Mouse (Mus musculus) naive thymus-derived CD4-positive, alpha-beta T cell, adult 2 months (primary cell): Measurements from ENCODE around the gene Tcea3.

Source experiments
- DNase-seq: peaks from one replicate; pipeline ENCODE4 v3.0.0-alpha.2; 2011; ENCODE audit warnings: low read depth

Tcea3 gene

GRCm38 (mm10) chr4:136247729-136248463, at the start of gene Tcea3:
Tcea3 (plus strand) TSS chr4:136247729.
- no peak for DNase-seq

- DNase-seq, result no peak
Measured at GRCm38 (mm10) chr4:136198846-136199245, 48.7 kb upstream of the Tcea3 start.

- peak; percentile 84 for DNase-seq
Measured at GRCm38 (mm10) chr4:136199562-136200292, 47.8 kb upstream of the Tcea3 start.

GRCm38 (mm10) chr4:136202509-136202908, 45.0 kb upstream of the Tcea3 start:
- DNase-seq, result peak; percentile 86

- no peak for DNase-seq
Measured at GRCm38 (mm10) chr4:136204775-136205174, 42.8 kb upstream of the Tcea3 start.

GRCm38 (mm10) chr4:136206033-136206893, 41.3 kb upstream of the Tcea3 start, which contains the start of gene Asap3:
Asap3 (plus strand) TSS chr4:136206365.
- DNase-seq, result peak; percentile 81

GRCm38 (mm10) chr4:136206943-136207342, 40.6 kb upstream of the Tcea3 start:
- peak; percentile 39 for DNase-seq

- no peak for DNase-seq
Measured at GRCm38 (mm10) chr4:136210931-136211330, 36.6 kb upstream of the Tcea3 start.

GRCm38 (mm10) chr4:136213629-136214028, 33.9 kb upstream of the Tcea3 start:
- no peak for DNase-seq

GRCm38 (mm10) chr4:136214828-136215227, 32.7 kb upstream of the Tcea3 start:
- no peak for DNase-seq

- DNase-seq, result no peak
Measured at GRCm38 (mm10) chr4:136215576-136215975, 32.0 kb upstream of the Tcea3 start.

GRCm38 (mm10) chr4:136217063-136217462, 30.5 kb upstream of the Tcea3 start:
- no peak for DNase-seq

GRCm38 (mm10) chr4:136218595-136219214, 28.8 kb upstream of the Tcea3 start:
- DNase-seq, result no peak

- no peak for DNase-seq
Measured at GRCm38 (mm10) chr4:136220133-136220775, 27.3 kb upstream of the Tcea3 start.

- no peak for DNase-seq
Measured at GRCm38 (mm10) chr4:136223549-136224239, 23.8 kb upstream of the Tcea3 start.

- no peak for DNase-seq
Measured at GRCm38 (mm10) chr4:136224240-136224559, 23.3 kb upstream of the Tcea3 start.

GRCm38 (mm10) chr4:136224677-136225460, 22.7 kb upstream of the Tcea3 start:
- DNase-seq, result no peak

- no peak for DNase-seq
Measured at GRCm38 (mm10) chr4:136227408-136227807, 20.1 kb upstream of the Tcea3 start.

- DNase-seq, result no peak
Measured at GRCm38 (mm10) chr4:136228640-136229039, 18.9 kb upstream of the Tcea3 start.

GRCm38 (mm10) chr4:136238669-136239068, 8.9 kb upstream of the Tcea3 start:
- DNase-seq, result no peak
